Mouse (Mus musculus) CH12.LX (cell line): ENCODE results near the gene Opcml.

Experiments
- CTCF ChIP-seq, 2 experiments: IDR thresholded peaks in 1 of 2; conservative IDR thresholded peaks in 1 of 2; 2 replicates each; pipeline ENCODE4 v1.5.1; 2011 to 2012; ENCODE audit warnings: low read depth in 2 of 2, low read length in 2 of 2, improper control_type of control experiment in 1 of 2, inconsistent platforms in 1 of 2, mild to moderate bottlenecking in 1 of 2, moderate library complexity in 1 of 2
- EP300 ChIP-seq: IDR thresholded peaks from 2 replicates; pipeline ENCODE4 v1.6.1; 2011; ENCODE audit warnings: low read length, improper control_type of control experiment
- ETS1 ChIP-seq: conservative IDR thresholded peaks from 2 replicates; pipeline ENCODE4 v1.6.1; 2012; ENCODE audit warnings: low read depth, mild to moderate bottlenecking, inconsistent platforms, low read length, improper control_type of control experiment, moderate library complexity
- GABPA ChIP-seq: IDR thresholded peaks from 2 replicates; pipeline ENCODE4 v1.6.1; 2012; ENCODE audit warnings: low read depth, low read length, improper control_type of control experiment, inconsistent platforms; ENCODE audit not compliant: insufficient replicate concordance
- JUN ChIP-seq: IDR thresholded peaks from 2 replicates; pipeline ENCODE4 v1.6.1; 2011; ENCODE audit warnings: low read depth, mild to moderate bottlenecking, low read length, improper control_type of control experiment, moderate library complexity; ENCODE audit not compliant: insufficient read depth
- JUND ChIP-seq: conservative IDR thresholded peaks from 2 replicates; pipeline ENCODE4 v1.6.1; 2011; ENCODE audit warnings: low read depth, low read length, improper control_type of control experiment
- MEF2A ChIP-seq: IDR thresholded peaks from 2 replicates; pipeline ENCODE4 v1.6.1; 2014; ENCODE audit warnings: low read depth, mild to moderate bottlenecking, inconsistent platforms, low read length, improper control_type of control experiment, borderline replicate concordance
- MYC ChIP-seq: IDR thresholded peaks from 2 replicates; pipeline ENCODE4 v1.6.1; 2011; ENCODE audit warnings: low read depth, mild to moderate bottlenecking, improper control_type of control experiment, low read length
- NELFE ChIP-seq: IDR thresholded peaks from 2 replicates; pipeline ENCODE4 v1.6.1; 2011; ENCODE audit warnings: low read depth, low read length, improper control_type of control experiment
- POLR2A ChIP-seq: IDR thresholded peaks from 2 replicates; pipeline ENCODE4 v1.6.1; 2011; ENCODE audit warnings: low read depth, mild to moderate bottlenecking, improper control_type of control experiment, low read length
- RCOR1 ChIP-seq: conservative IDR thresholded peaks from 2 replicates; pipeline ENCODE4 v1.6.1; 2012; ENCODE audit warnings: low read depth, mild to moderate bottlenecking, inconsistent platforms, low read length, improper control_type of control experiment
- TBP ChIP-seq: conservative IDR thresholded peaks from 2 replicates; pipeline ENCODE4 v1.6.1; 2011; ENCODE audit warnings: low read depth, low read length, improper control_type of control experiment
- USF2 ChIP-seq: conservative IDR thresholded peaks from 2 replicates; pipeline ENCODE4 v1.6.1; 2011; ENCODE audit warnings: low read depth, low read length, improper control_type of control experiment
- ZC3H11A ChIP-seq: IDR thresholded peaks from 2 replicates; pipeline ENCODE4 v1.6.1; 2012; ENCODE audit warnings: low read depth, mild to moderate bottlenecking, inconsistent platforms, low read length, improper control_type of control experiment

DNA sequence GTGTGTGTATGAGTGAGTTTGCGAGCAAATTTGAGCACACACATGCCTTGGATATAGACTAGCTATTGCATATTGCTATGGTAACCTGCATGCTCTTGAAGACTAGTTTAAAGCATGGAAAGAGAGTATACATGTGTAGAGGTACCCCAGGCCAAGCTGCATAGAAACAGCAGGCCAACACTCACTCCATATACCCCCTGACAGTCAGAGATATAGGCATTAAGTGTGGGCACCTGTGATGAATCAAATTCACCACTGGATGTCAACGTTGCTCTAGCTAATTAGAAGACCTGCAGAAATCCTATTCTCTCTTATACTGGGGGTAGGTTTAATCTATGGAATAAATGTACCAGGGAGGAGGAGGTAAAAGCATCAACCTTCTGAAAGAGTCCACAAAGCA, 547.3 kb downstream of the Opcml start:
- TF ChIP-seq USF2 (no peak), JUND (no peak), ETS1 (no peak), EP300 (no peak), POLR2A (no peak), JUN (no peak), CTCF (conservative IDR thresholded peaks at IDR 0.05 in 1 of 2, IDR thresholded peaks at IDR 0.05 in 1 of 2; ENCODE audit: low read depth in 2 of 2, low read length in 2 of 2) (no peak), NELFE (no peak), GABPA (no peak), MYC (no peak), RCOR1 (no peak), ZC3H11A (no peak), TBP (no peak), MEF2A (no peak)
